ENCODE assay signal across 23 mouse cellular contexts in genomic region chr4:107273683-107274082, GRCm38 (mm10). TPM values are rescaled to one million over a fixed set of nuclear protein-coding genes. Genes with fewer than 3 reads are reported as not detected.
"Had no signal": no experiment of that assay in that cellular context is flagged by ENCODE, and none has a peak within 500 bp of the region (broad histone marks: within the 10 kb centered on the region; RNA-seq: fewer than 3 reads in every experiment).

No protein-coding gene starts in this region.

- H3K9ac ChIP-seq: intestine, embryonic 15.5 days; liver, embryonic 13.5 days; lung, embryonic 14.5 days; midbrain, embryonic 13.5 days; neural tube, embryonic 13.5 days had no signal

- ATAC-seq: intestine, embryonic 15.5 days; midbrain, embryonic 13.5 days; midbrain, embryonic 16.5 days had no signal

- H3K27ac ChIP-seq: intestine, embryonic 15.5 days; liver, embryonic 13.5 days; midbrain, embryonic 10.5 days; midbrain, embryonic 13.5 days; neural tube, embryonic 13.5 days had no signal

- H3K36me3 ChIP-seq: intestine, embryonic 15.5 days; liver, embryonic 13.5 days; midbrain, embryonic 10.5 days; midbrain, embryonic 13.5 days had no signal

- H3K4me1 ChIP-seq: intestine, embryonic 15.5 days; liver, embryonic 13.5 days had no signal

- H3K9me3 ChIP-seq: intestine, embryonic 15.5 days; liver, embryonic 13.5 days; megakaryocyte, embryonic 14.5 days; midbrain, embryonic 10.5 days; midbrain, embryonic 13.5 days; neural tube, embryonic 13.5 days had no signal

- H3K27me3 ChIP-seq: intestine, embryonic 15.5 days; liver, embryonic 13.5 days; megakaryocyte, embryonic 14.5 days; neural tube, embryonic 13.5 days had no signal

- DNase-seq: kidney, adult 11 months; kidney, adult 9 months; kidney, postnatal 25 days; left cerebral cortex, postnatal 4 days; liver, embryonic 13.5 days; lung, embryonic 14.5 days; lung, postnatal 10 days; lung, postnatal 36 days; retina, postnatal 1 day; thymus, adult 18-20 months; thymus, postnatal 36 days had no signal

- H3K4me2 ChIP-seq: intestine, embryonic 15.5 days; liver, embryonic 13.5 days; lung, embryonic 14.5 days; midbrain, embryonic 13.5 days; neural tube, embryonic 13.5 days had no signal

- H3K4me3 ChIP-seq: intestine, embryonic 15.5 days; liver, embryonic 13.5 days; megakaryocyte, embryonic 14.5 days; midbrain, embryonic 10.5 days; midbrain, embryonic 13.5 days; myocyte; neural tube, embryonic 13.5 days had no signal

RNA-seq across cellular contexts. Expression of gene Dio1, which starts 33.3 kb away (rescaled TPM):
- total RNA-seq: left cerebral cortex, adult 8-10 months; left cerebral cortex, postnatal 14 days; left cerebral cortex, postnatal 4 days; monocyte, adult 5-6 weeks; neutrophil, adult 5-6 weeks had no signal
- polyA plus RNA-seq: liver, embryonic 13.5 days; lung, embryonic 14.5 days; midbrain, embryonic 10.5 days; midbrain, embryonic 16.5 days; myocyte; neural tube, embryonic 13.5 days; urinary bladder, adult 2 months had no signal
